Mouse (Mus musculus): Measurements from ENCODE around the gene Zfp791.
"Not testable (repeated sequence)": the region's sequence is repeated elsewhere in the genome, so short reads cannot be mapped to it uniquely, and the experiment has no call there.

The Zfp791 gene

DNA sequence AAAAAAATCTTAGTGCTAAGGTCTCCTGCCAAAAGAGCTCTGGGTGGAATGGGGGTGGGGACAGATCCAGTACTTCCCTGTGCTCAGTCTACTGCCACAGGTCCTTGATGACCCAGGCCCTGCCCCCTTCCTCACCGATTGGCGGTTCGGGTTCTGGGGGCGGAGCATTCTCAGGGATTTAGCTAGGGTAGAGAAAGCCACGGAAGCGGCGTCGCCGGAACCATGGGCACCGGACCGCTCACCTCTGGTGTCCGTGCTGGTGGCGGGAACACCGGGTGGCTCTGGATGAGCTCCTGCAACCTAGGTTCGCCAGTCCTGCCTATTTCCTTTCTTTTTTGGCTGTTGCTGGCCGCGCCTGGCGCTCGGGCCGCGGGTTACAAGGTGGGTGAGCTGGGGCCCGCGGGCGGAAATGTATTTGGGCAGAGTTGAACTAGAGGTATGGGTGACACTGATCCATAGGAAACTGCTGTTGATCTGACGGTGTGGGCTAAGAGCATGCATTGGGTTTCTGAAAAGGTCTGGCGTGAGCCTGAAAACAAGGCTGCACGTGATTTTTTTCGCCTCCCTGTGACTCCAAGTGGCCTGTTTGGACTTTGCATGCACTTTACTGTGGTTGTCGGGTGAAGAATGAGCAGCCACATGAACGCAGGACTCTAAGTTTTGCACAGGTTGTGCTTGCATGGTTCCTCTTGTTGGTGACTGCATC, 39.6 kb downstream of the Zfp791 start, which contains the start of gene Man2b1:
Gene Man2b1, plus strand, starts transcription at position 163 of the 706 bp plus-strand sequence.
- DNase-seq (ENCODE audit: low spot score in 2 of 2), result peak; percentile 84 to 87

DNA sequence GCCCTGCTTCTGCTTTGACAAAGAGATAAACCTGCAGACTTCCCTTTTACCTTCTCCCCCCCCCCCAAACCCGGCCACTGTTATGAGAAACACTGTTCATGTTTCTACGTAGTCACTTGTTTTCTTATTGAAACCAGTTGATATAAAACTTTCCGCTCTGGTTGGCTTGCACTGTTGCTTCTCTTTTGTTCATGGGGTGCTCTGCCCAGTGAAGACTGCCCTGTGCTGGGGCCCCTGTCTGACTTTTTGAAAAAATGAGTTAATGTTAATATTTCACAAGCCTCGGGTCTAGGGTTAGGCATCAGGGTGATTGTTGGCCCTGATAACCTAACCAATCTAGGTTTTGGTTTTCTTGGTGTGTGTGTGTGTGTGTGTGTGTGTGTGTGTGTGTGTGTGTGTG, 40.7 kb downstream of the Zfp791 start:
- not testable (repeated sequence) for DNase-seq (ENCODE audit: low spot score in 2 of 2)

DNA sequence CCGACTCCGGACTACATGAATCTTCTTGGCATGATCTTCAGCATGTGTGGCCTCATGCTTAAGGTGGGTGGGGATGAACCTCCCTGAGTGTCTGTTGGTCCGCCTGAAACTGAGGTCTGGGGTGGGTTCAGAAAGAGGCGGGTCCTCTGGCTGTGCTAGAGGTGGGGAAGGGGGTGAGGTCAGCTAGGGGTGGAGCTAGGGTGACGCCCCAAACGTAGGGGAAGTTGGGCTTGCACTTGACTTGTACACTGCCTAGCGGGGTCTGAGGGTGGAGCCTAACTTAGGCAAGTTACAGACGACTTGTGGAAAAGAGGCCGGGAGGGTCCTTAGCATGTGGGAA, 41.7 kb downstream of the Zfp791 start, which contains the start of gene Wdr83:
Gene Wdr83, minus strand, starts transcription at position 91 of the 340 bp plus-strand sequence.
- DNase-seq (ENCODE audit: low spot score in 2 of 2), result no peak

DNA sequence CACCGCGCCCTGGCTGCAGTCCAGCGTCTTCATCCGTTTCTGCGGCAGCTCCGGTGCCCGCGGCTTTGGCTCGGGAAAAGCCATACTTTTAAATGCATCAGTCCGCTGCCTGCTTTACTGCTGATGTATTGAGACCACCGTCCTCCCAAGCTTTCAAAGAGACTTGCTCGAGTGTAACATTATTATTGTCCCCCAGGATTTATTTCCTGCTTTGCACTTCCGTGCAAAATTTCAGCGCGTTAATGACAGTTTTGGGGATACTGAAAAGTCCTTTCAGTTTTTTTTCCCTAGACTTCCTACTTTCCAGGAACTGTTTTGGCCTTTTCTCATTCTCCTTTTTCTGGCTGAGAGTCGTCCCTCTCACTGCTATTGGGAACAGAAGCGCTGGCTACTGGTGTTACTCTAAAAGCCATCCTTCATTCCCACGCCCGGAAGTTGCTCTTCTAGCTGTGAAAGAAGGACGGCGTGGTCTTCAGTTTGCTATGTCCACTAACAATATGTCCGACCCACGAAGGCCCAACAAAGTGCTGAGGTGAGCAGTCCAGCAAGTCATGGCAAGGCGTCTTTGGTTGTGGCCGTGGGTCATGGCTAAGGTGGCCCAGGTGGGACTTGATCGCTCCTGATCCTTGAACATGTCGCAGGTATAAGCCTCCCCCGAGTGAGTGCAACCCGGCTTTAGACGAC, 42.2 kb downstream of the Zfp791 start, which contains the start of gene Wdr83os:
Gene Wdr83os, plus strand, starts transcription at position 209 of the 684 bp plus-strand sequence.
- peak in 1 of 2 experiments; percentile 32 for DNase-seq (ENCODE audit: low spot score in 2 of 2)

DNA sequence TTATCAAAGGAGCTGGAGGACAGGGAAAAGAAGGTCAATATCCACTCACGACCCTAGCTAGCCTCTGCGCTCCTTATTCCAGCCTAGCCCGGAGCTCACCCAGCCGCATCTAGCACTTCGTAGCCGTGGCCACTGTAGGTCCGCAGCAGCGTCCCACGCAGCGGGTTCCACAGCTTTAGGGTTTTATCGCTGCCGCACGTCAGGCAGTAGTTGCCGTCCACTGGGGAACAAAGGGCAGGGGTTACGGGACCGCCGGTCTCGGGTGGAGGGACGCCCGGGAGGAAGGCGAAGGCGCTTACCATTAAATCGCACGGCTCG, 42.7 kb downstream of the Zfp791 start:
- DNase-seq (ENCODE audit: low spot score in 2 of 2), result no peak

DNA sequence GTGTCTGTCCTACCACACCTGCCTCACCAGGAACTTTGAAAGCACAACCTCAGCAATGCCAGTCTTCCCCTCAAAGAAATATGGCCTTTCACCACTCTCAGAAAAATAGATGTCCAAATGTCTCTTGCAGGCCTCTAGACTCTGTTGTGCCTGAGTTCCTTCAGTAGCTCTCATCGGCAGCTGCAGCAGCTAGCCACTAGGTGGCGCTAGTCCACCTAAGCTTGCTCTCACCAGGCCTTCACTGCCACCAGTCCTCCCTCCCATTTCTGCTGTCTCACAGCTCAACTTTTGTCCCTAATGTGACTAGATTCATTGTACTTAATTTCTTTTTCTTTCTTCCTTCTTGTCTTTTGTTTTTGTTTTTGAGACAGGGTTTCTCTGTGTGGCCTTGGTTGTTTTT, 45.9 kb downstream of the Zfp791 start:
- DNase-seq (ENCODE audit: low spot score in 2 of 2), result peak; percentile 68 to 74

DNA sequence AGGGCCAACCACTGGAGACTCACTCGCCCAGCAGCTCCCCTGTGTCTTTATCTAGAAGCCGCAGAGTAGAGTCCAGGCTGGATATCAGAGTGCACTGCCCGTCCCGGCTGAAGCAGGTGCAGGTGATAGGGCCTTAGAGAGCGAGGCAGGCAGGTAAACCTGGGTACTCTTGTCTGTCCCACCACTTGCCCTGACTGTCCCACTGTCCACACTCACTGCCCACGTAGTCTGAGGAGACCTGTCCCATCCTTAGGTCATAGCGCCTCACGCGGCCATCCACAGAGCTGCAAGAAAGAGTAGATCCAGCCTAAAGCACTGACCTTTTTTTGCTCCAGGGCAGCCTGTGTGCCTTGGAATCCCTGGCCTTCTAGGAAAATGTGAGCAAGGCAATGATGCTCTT, 46.9 kb downstream of the Zfp791 start:
- DNase-seq (ENCODE audit: low spot score in 2 of 2), result no peak

DNA sequence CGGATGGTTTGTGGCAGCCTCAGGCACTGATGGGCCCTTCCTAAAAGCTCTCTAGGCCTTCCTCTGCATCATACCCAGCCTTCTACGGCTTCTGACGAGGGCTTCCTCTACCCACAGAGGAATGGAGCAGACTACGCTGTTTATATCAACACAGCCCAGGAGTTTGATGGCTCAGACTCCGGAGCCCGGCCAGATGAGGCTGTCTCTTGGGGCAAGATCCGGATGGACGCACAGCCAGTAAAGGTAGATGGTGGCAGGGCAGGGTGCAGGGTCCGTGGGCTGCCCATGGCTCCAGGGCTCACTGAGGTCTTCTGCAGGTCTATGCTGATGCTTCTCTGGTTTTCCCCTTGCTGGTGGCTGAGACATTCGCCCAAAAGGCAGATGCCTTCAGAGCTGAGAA, 48.3 kb downstream of the Zfp791 start:
- no peak for DNase-seq (ENCODE audit: low spot score in 2 of 2)

DNA sequence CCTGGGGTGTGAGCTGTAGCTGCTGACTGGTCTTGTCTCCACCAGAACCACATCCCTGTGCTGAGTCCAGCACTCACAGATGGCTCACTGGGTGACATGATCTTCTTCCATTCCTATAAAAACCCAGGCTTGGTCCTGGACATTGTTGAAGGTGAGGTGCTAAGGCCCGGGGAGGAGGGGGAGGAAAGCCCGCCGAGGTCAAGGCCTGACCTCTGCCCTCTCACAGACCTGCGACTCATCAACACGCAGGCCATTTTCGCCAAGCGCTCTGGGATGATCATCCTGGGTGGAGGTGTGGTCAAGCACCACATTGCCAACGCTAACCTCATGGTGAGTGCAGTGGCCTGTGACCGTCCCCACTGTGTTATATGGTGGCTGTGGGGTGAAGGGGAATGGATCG, 48.7 kb downstream of the Zfp791 start:
- no peak for DNase-seq (ENCODE audit: low spot score in 2 of 2)

DNA sequence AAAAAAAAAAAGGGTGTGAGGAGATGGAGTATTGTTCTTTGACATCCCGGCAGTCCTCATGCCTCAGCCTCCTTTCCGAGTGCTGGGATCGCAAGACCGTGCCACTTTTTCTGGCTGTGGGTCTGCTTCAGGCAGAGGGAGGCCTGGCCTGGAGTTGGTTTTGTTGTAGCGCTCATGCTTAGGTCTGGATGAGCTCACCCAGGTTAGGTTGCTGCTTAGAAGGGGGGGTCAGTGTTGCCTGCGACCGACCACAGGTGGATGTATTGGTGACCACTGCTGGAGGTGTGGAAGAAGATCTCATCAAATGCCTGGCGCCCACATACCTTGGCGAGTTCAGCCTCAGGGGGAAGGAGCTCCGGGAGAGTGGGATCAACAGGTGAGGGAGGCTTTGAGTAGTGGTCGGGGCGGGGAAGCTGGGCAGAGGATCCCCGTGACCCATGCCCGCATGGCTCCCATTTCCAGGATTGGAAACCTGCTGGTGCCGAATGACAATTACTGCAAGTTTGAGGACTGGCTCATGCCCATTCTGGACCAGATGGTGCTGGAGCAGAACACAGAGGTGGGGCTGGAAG, 49.8 kb downstream of the Zfp791 start:
- no peak for DNase-seq (ENCODE audit: low spot score in 2 of 2)

DNA sequence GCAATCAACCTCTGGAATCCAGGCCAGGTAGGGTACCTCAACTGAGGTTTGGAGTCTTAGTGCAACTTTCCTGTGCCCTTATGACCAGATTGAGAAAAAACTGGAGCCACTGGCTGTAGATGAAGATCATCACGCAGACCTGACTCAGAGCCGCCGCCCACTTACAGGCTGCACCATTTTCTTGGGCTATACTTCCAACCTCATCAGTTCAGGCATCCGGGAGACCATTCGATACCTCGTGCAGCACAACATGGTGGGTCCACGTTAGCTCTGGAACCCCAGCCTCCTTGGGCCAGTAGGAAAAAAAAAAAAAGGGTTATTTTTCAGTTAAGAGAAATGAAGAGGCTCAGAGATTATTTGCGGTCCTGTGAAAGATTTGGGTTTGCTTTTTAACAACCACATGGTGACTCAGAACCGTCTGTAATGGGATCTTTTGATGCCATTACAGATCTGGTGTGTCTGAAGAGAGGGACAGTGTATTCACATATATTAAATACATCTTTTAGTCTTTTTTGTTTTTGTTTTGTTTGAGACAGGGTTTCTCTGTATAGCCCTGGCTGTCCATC, 50.4 kb downstream of the Zfp791 start:
- no peak for DNase-seq (ENCODE audit: low spot score in 2 of 2)

DNA sequence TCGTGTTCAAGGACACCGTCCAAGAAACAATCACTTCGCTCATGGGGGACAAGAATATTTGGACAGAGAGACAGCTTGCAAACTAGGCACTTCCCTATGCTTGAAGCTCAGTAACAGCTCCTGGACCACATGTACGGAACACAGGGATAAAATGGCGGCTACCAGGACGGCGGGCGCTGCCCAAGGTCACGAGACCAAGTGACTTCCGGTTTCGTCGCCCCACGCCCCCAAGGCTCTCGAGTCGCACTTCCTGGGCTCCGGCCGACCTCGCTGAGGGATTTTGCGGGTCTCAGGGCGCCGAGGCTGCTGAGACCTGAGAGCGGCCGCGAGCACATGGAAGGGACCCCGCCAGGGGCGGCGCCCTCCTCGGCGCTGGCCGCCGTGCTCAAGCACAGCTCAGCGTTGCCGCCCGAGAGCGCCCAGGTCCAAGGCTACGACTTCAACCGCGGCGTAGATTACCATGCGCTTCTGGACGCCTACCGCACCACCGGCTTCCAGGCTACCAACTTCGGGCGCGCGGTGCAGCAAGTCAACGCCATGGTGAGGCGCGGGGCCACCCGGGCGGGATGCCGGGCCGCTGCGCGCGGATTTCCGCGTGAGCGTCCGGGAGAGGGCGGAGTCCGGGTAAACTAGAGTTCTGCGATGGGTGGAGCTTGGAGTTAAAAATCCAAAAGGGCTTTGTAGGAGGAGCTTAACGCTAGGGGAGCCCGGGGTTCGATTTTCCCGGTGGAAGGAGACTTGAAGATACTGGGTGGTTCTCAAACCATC, 51.2 kb downstream of the Zfp791 start, which contains the start of gene Dhps:
Gene Dhps, plus strand, starts transcription at position 244 of the 768 bp plus-strand sequence.
- DNase-seq (ENCODE audit: low spot score in 2 of 2), result peak; percentile 87 to 91

DNA sequence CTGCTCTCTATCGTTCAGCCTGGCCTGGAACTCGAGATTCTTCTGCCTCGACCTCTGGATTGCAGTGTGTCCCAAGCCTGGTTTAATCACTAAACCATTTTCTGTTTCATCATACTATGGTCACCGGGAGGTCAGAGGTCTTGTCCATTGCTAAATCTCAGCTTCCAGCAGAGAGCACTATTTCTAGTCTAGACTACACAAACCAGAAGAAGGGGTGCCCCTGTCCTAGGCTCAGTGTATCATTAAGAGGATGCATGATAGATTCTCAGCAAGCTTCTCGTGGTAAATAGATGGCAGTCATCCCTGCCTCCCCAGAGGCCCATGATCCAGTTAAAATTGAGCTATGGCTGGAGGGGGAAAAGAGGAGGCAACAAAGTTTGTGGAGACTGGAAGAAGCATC, 51.9 kb downstream of the Zfp791 start:
- no peak for DNase-seq (ENCODE audit: low spot score in 2 of 2)

DNA sequence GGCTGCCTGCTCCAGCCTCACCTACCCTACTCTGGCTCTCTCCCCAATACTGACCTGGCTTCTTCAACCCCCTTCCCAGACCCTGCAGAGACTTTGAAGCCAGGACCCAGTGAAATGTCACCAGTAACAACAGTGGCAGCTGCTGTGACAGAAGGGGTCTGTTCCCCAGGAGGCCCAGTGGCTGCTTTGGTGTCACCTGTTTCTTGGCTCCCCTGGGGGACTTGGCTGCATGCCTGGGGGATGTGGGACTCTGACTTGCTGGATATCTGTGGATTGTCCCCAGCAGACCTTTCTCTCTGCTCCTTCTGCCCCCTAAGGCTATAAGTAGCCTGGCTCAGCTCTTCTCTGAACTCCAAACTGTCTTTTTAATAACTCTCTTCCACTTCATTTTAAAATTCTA, 54.9 kb downstream of the Zfp791 start, which contains the start of gene Gm5741:
Gene Gm5741, minus strand, starts transcription at position 1 of the 400 bp plus-strand sequence.
- no peak for DNase-seq (ENCODE audit: low spot score in 2 of 2)

DNA sequence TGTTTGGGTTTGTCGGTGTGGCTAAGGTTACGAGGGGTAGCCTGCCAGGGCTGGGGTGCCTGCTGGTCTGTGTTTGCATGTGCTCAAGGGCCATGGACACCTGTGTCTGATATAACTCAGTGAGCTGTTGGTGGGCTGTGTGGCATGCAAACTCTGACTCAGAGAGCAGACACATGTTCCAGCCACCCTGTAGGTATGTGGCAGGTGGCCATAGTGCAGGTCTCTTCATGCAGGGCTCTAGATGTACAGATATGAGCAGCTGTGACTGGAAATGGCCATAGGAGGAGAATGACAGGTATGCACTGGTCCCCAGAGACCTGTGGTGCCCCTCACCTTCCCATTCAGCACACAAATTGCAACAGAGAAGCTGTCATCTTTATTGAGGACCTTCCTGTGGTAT, 55.7 kb downstream of the Zfp791 start:
- no peak for DNase-seq (ENCODE audit: low spot score in 2 of 2)

DNA sequence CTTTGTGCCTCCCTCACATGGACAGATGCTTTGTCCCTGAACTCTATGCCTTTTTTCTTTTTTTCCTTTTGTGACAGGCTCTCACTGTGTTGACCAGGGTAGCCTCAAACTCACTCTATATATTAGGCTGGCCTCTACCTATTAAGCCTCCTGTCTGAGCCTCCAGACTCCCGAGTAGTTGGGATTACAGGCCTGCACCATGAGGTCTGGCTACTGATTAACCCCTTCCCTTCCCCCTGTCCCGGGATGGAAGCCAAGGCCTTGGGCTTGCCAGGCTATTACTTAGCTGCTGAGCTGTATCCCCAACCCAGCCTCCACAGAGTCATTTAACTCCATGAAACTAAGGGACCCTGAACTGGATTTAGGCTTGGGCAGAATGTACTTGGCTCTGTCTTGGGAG, 57.7 kb downstream of the Zfp791 start:
- DNase-seq (ENCODE audit: low spot score in 2 of 2), result no peak

DNA sequence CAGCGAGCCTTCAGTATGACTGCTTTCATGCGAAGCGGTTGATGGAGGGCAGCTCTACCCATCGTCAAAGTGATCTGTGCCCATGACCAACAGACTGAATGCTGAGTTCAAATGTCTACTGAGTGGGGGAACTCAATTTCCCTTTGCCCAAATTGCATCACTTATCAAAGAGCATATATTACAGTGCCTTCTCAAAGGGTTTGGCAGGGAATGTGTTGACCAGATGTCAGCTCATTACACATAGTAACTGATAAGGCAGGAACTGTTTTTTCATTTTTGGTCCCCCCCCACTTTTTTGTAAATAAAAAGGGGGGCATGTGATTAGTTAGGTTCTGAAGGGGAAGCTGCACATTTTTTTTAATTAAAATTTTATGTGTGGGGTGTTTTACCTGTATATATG, 60.3 kb downstream of the Zfp791 start:
- no peak for DNase-seq (ENCODE audit: low spot score in 2 of 2)

DNA sequence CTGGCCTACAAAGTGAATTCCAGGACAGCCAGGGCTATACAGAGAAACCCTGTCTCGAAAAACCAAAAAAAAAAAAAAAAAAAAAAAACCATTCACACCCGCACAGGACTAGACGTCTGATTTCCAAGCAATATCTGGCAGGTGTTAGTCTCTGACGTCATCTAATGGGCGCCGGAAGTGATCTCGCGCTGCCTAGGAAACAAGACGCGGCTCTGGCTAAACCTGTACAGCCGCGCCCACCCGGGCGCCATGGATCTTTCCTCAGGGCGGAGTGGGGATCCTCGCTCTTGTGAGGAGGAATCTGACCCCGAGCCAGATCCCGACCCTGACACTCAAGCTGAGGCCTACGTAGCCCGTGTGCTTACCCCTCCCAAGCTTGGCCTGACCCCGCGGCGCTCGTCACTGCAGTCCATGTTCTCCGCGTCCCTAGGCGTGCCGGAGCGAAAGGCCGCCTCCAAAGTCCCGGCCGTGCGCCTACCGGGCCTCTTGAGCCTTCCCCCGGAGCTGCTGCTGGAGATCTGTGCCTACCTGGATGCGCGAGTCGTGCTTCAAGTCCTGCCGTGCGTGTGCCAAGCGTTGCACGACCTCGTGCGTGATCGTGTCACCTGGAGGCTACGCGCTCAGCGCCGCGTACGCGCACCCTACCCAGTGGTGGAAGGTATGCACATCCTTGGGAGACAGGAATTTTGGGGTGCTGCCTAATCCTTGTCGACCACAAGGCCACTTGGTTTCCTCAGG, 62.8 kb downstream of the Zfp791 start, which contains the start of gene Fbxw9:
Gene Fbxw9, plus strand, starts transcription at position 177 of the 738 bp plus-strand sequence.
- peak; percentile 86 for DNase-seq (ENCODE audit: low spot score in 2 of 2)

Measured in frontal cortex, postnatal 14 days (tissue).